Mouse (Mus musculus) kidney, embryonic 14.5 days (tissue): ENCODE data around the gene Fbxl18. TPM values are rescaled to one million over a fixed set of nuclear protein-coding genes. Genes with fewer than 3 reads are reported as not detected.
A peak's percentile ranks its signal among the peaks of the same experiment; 100 is the strongest.

Experiments
- ATAC-seq: fragments of 200-750 bp; cut with Nextera tagmentation; 2 replicates; pipeline ENCODE4 v1.8.0; 2017; ENCODE audit warnings: moderate number of reproducible peaks, mild to moderate bottlenecking, moderate TSS enrichment, moderate library complexity; ENCODE audit not compliant: low FRiP score, low TSS enrichment
- H3K27ac ChIP-seq: fragments of 300-500 bp; sonication (generic); 2 replicates; pipeline ENCODE4 v1.5.1; 2014; ENCODE audit warnings: low read depth, mild to moderate bottlenecking, low read length, moderate library complexity, mixed read lengths
- H3K27me3 ChIP-seq: fragments of 300-500 bp; sonication (generic); 2 replicates; pipeline ENCODE4 v1.6.1; 2014; ENCODE audit warnings: mild to moderate bottlenecking, low read length; ENCODE audit not compliant: control insufficient read depth, insufficient read depth
- H3K36me3 ChIP-seq: fragments of 300-500 bp; sonication (generic); 2 replicates; pipeline ENCODE4 v1.6.1; 2014; ENCODE audit warnings: low read length, mixed read lengths; ENCODE audit not compliant: control insufficient read depth, insufficient read depth
- H3K4me1 ChIP-seq: fragments of 300-500 bp; sonication (generic); 2 replicates; pipeline ENCODE4 v1.6.1; 2014; ENCODE audit warnings: low read length, mixed read lengths; ENCODE audit not compliant: control insufficient read depth, insufficient read depth
- H3K4me2 ChIP-seq: fragments of 300-500 bp; sonication (generic); replicated peaks from 2 replicates; pipeline ENCODE4 v1.6.1; 2014; ENCODE audit warnings: low read depth, mild to moderate bottlenecking, low read length
- H3K4me3 ChIP-seq: fragments of 300-500 bp; sonication (generic); 2 replicates; pipeline ENCODE4 v1.5.1; 2014; ENCODE audit warnings: mild to moderate bottlenecking, low read length
- H3K9ac ChIP-seq: fragments of 300-500 bp; sonication (generic); 2 replicates; pipeline ENCODE4 v1.6.1; 2014; ENCODE audit warnings: low read depth, mild to moderate bottlenecking, low read length, moderate library complexity
- H3K9me3 ChIP-seq: fragments of 300-500 bp; sonication (generic); 2 replicates; pipeline ENCODE4 v1.6.1; 2016; ENCODE audit warnings: low read length; ENCODE audit not compliant: control insufficient read depth
- WGBS: fragments of 180-500 bp; shearing (Covaris S2); extraction: QIAGEN DNeasy Blood & Tissue Kit; methylation state at CpG from one replicate; pipeline ENCODE4 v1.1.7; 2014; 5-methylcytosine and 5-hydroxymethylcytosine counted together
- polyA plus RNA-seq: library from polyadenylated mRNA; unstranded; fragments of >200 nt; fragmentation: Nextera tagmentation; extraction: Ambion mirVana; gene quantifications from 2 replicates; pipeline ENCODE4 v1.2.1, GENCODE M21; 2014

Gene Fbxl18
- polyA plus RNA-seq, 1 experiment from 2014 or later = 14.6 TPM

DNA sequence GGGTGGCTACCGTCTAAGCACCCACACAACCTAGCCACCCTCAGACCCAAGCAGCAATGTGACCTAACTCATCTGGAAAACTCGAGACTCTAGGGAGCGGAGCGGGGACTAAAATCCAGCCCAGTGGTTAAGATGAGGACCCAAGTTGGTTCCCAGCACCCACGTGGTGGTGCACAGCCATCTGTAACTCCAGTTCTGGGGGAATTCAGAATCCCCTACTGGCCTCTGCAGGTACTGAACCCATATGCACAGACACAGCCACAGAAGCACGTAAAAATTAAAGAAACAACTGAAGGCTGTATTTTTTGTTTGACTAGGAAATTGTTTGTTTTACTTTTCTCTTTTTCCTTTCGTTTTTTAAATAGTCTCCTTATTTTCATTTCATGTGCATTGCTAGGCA is 21.5 kb downstream of the Fbxl18 start:
- WGBS = 94% methylated on average over 7 of the region's 7 CpGs
- no peak for ATAC-seq
- no peaks in the 10 kb centered on the region for H3K27me3 ChIP-seq
- no peak overlapping the region for H3K4me3 ChIP-seq
- H3K9me3 ChIP-seq = no peaks in the 10 kb centered on the region
- H3K4me1 ChIP-seq = no peaks in the 10 kb centered on the region
- H3K4me2 ChIP-seq = no peak overlapping the region
- no peak overlapping the region for H3K9ac ChIP-seq
- H3K36me3 ChIP-seq = peaks cover 58% of the 10 kb centered on the region
- H3K27ac ChIP-seq = no peak overlapping the region

DNA sequence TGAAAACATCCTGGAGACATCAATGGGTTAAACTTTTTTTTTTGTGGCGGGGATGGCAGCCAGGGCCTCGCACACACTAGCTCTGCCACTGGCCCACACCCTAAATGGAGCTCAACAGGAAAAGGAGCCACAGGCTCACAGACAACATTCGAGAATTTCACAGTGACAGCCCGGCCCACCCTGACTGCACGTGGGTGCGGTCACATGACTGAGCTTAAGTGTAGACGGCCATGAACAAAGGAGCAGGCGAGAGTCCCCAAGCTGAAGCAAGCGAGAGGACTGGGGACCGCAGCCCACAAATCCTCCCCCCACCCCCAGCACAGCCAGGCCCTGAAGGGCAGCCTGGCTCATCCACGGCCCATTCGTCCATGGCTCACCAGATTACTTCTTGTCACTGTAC is 23.5 kb downstream of the Fbxl18 start:
- ATAC-seq = no peak
- no peaks in the 10 kb centered on the region for H3K27me3 ChIP-seq
- no peak overlapping the region for H3K27ac ChIP-seq
- WGBS = 73% methylated on average over 12 of the region's 12 CpGs
- no peak overlapping the region for H3K4me2 ChIP-seq
- no peaks in the 10 kb centered on the region for H3K9me3 ChIP-seq
- H3K36me3 ChIP-seq = peaks cover 51% of the 10 kb centered on the region
- no peaks in the 10 kb centered on the region for H3K4me1 ChIP-seq
- H3K9ac ChIP-seq = no peak overlapping the region
- no peak overlapping the region for H3K4me3 ChIP-seq

- no peak overlapping the region for H3K27ac ChIP-seq
- no peaks in the 10 kb centered on the region for H3K4me1 ChIP-seq
- 40% methylated on average over 13 of the region's 13 CpGs for WGBS
- H3K9ac ChIP-seq = no peak overlapping the region
- ATAC-seq = no peak
- H3K27me3 ChIP-seq = no peaks in the 10 kb centered on the region
- no peak overlapping the region for H3K4me3 ChIP-seq
- peaks cover 32% of the 10 kb centered on the region for H3K36me3 ChIP-seq
- H3K4me2 ChIP-seq = no peak overlapping the region
- no peaks in the 10 kb centered on the region for H3K9me3 ChIP-seq
Measured at GRCm38 (mm10) chr5:142869463-142869862, 25.8 kb downstream of the Fbxl18 start.

DNA sequence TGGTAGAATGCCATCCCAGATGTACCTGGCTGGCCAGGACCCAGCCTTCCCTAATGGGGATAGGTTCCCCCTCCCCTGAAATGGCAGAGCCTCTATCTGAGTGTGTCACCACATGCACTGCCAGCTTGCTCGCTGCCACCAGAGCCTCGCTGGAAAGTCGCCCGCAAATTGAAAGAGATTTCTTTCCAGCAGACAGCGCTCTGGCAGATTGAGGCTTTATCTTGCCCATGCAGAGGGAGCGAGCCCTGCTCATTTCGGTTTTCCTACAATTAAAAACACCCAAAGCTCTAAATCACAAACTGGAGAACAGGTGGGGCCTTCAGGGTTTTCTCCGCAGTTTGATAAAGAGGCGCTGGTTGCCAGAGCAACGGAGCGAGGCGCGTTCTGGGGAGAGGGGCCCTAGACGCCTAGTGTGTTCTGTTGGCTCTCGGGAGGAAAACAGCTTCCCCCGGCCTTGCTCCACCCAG is 37.4 kb downstream of the Fbxl18 start:
- H3K9me3 ChIP-seq = peaks cover 6% of the 10 kb centered on the region; the same call in 1 of the 2 replicates
- no peak overlapping the region for H3K4me3 ChIP-seq
- ATAC-seq = no peak
- H3K4me1 ChIP-seq = no peaks in the 10 kb centered on the region
- H3K27ac ChIP-seq = no peak overlapping the region
- no peaks in the 10 kb centered on the region for H3K27me3 ChIP-seq
- H3K4me2 ChIP-seq = no peak overlapping the region
- H3K36me3 ChIP-seq = no peaks in the 10 kb centered on the region
- WGBS = 52% methylated on average over 16 of the region's 16 CpGs
- H3K9ac ChIP-seq = 0 out of 2 replicates have a peak overlapping the region, but pooled peaks have one; percentile 4

DNA sequence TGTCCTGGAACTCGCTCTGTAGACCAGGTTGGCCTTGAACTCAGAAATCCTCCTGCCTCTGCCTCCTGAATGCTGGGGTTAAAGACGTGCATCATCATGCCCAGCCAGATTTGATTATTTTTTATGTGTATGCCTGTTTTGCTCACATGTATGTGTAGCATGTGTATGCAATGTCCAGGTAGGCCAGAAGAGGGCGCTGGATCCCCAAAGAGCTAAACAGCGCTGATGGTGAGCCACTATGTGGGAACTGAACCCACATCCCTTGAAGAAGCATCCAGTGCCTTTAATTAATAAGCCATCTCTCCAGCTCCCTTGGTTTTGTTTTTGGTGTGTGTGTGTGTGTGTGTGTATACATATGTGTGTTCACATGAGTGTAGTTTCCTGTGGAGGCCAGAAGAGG is 38.8 kb downstream of the Fbxl18 start:
- H3K9ac ChIP-seq = no peak overlapping the region
- no peak for ATAC-seq
- no peak overlapping the region for H3K27ac ChIP-seq
- H3K4me2 ChIP-seq = no peak overlapping the region
- no peaks in the 10 kb centered on the region for H3K27me3 ChIP-seq
- H3K4me1 ChIP-seq = no peaks in the 10 kb centered on the region
- 81% methylated on average over 4 of the region's 4 CpGs for WGBS
- H3K9me3 ChIP-seq = peaks cover 6% of the 10 kb centered on the region; the same call in 1 of the 2 replicates
- no peaks in the 10 kb centered on the region for H3K36me3 ChIP-seq
- H3K4me3 ChIP-seq = no peak overlapping the region

GRCm38 (mm10) chr5:142854877-142855276 is 40.3 kb downstream of the Fbxl18 start:
- Histone ChIP-seq H3K9ac (no peak overlapping the region), H3K36me3 (no peaks in the 10 kb centered on the region), H3K4me3 (no peak overlapping the region), H3K9me3 (peaks cover 6% of the 10 kb centered on the region; the same call in 1 of the 2 replicates), H3K4me1 (no peaks in the 10 kb centered on the region), H3K27ac (no peak overlapping the region), H3K27me3 (no peaks in the 10 kb centered on the region), H3K4me2 (no peak overlapping the region)
- 0 out of 2 replicates have a peak, but pooled peaks have one; percentile 22 for ATAC-seq
- WGBS = 82% methylated on average over 10 of the region's 10 CpGs

DNA sequence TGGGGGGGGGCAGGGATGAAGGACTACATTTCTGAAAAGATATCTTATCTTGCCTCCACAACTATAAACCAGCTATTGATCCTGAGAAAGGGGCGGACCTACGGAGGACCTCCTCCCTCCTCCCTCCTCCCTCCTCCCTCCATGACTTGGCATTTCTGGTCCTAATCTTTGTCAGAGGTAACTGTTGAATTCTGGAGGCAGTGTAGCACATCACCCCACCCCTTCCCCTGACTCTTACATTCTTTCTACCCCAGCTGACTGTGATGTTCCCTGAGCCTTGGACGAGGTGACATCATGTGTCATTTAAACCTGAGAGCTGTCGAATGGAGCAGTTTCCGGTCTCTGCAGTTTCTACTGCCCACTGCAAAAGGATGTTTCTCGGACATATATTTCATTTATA is 41.6 kb downstream of the Fbxl18 start:
- no peaks in the 10 kb centered on the region for H3K36me3 ChIP-seq

DNA sequence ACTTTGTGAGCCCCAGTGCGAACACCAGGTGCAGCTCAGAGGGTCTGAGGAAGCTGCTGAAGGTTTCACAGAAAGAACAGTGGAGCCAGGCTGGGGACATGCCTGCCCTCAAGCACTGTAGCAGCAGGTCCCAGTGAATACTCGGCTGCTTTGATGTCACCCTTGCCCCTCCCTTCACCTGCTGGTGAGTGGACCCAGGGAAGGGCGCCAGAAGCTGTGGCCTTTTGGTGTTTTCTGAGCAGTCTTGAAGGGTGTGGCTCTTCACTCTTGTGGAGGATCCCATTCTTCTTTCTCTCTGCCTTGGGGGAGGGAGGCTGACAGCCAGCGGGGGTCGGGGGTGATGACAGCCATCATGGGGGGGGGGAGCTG is 43.6 kb downstream of the Fbxl18 start:
- no peak for ATAC-seq
- no peak overlapping the region for H3K4me2 ChIP-seq
- WGBS = 43% methylated on average over 5 of the region's 5 CpGs

More for the DNA sequence above, 41.6 kb downstream of the Fbxl18 start:
- no peaks in the 10 kb centered on the region for H3K4me1 ChIP-seq
- no peaks in the 10 kb centered on the region for H3K27me3 ChIP-seq
- peaks cover 6% of the 10 kb centered on the region; the same call in 1 of the 2 replicates for H3K9me3 ChIP-seq
- no peak overlapping the region for H3K9ac ChIP-seq
- 73% methylated on average over 6 of the region's 6 CpGs for WGBS
- no peak overlapping the region for H3K4me2 ChIP-seq
- no peak overlapping the region for H3K27ac ChIP-seq
- H3K4me3 ChIP-seq = no peak overlapping the region
- ATAC-seq = no peak

GRCm38 (mm10) chr5:142850916-142851680 is 44.1 kb downstream of the Fbxl18 start:
- no peak for ATAC-seq

More for the DNA sequence above, 43.6 kb downstream of the Fbxl18 start:
- Histone ChIP-seq H3K36me3 (no peaks in the 10 kb centered on the region), H3K4me3 (no peak overlapping the region), H3K4me1 (no peaks in the 10 kb centered on the region), H3K9ac (no peak overlapping the region), H3K27me3 (no peaks in the 10 kb centered on the region), H3K27ac (no peak overlapping the region), H3K9me3 (peaks cover 6% of the 10 kb centered on the region; the same call in 1 of the 2 replicates)

More at GRCm38 (mm10) chr5:142850916-142851680, 44.1 kb downstream of the Fbxl18 start:
- Histone ChIP-seq H3K27me3 (no peaks in the 10 kb centered on the region), H3K4me2 (no peak overlapping the region), H3K4me1 (no peaks in the 10 kb centered on the region), H3K27ac (no peak overlapping the region), H3K9me3 (0 out of 2 replicates have a peak, but pooled peaks cover 2% of the 10 kb centered on the region), H3K4me3 (no peak overlapping the region), H3K36me3 (no peaks in the 10 kb centered on the region), H3K9ac (no peak overlapping the region)
- 82% methylated on average over 7 of the region's 7 CpGs for WGBS
